Mouse (Mus musculus): ENCODE results near the gene Srp68.

Gene Srp68

GRCm38 (mm10) chr11:116253076-116253600 lies 20.9 kb downstream of the Srp68 start:
- in situ Hi-C loops (cut with MboI; ENCODE audit: unreplicated experiment in 2 of 2): loop anchor here in 1 of 2 experiments (5.0 kb wide), 1 partner anchor 34 kb away; no protein-coding TSS in a partner anchor

- in situ Hi-C loops (cut with MboI; ENCODE audit: unreplicated experiment in 2 of 2): loop anchor here in 1 of 2 experiments (5.0 kb wide), 1 partner anchor 36 kb away; no protein-coding TSS in a partner anchor
Measured at GRCm38 (mm10) chr11:116250898-116251297, 23.1 kb downstream of the Srp68 start.

GRCm38 (mm10) chr11:116247502-116248222 lies 26.4 kb downstream of the Srp68 start:
- in situ Hi-C loops (cut with MboI; ENCODE audit: unreplicated experiment in 2 of 2): no loop called here

GRCm38 (mm10) chr11:116245616-116246015 lies 28.4 kb downstream of the Srp68 start:
- in situ Hi-C loops (cut with MboI; ENCODE audit: unreplicated experiment in 2 of 2): no loop called here

- in situ Hi-C loops (cut with MboI; ENCODE audit: unreplicated experiment in 2 of 2): no loop called here
Measured at GRCm38 (mm10) chr11:116244580-116244979, 29.4 kb downstream of the Srp68 start.

DNA sequence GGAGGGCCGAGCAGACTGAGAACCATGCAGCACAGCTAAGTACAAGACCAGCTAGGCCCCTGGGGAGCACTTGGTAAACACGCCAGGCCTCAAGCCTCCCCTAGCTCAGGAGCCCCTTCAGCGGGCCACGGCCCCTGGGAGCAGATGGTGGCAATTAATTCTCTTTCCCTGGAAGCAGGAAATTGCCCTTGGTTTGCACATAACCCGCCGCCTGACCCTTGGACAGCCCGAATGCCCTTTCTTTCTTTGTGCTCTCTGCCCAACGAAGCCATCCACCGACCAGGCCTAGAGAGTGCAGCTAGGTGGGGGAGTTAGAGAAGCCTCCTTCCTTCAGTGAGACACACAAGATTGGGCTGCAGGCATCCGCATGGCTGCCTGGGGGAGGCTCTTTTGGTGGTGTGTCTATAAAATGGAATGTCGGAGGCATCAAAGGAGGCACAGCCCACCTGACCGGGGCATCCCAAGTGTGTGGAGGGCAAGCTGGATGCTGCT lies 32.2 kb downstream of the Srp68 start:
- in situ Hi-C loops (cut with MboI; ENCODE audit: unreplicated experiment in 2 of 2): no loop called here

GRCm38 (mm10) chr11:116239797-116240196 lies 34.2 kb downstream of the Srp68 start:
- in situ Hi-C loops (cut with MboI; ENCODE audit: unreplicated experiment in 2 of 2): no loop called here

DNA sequence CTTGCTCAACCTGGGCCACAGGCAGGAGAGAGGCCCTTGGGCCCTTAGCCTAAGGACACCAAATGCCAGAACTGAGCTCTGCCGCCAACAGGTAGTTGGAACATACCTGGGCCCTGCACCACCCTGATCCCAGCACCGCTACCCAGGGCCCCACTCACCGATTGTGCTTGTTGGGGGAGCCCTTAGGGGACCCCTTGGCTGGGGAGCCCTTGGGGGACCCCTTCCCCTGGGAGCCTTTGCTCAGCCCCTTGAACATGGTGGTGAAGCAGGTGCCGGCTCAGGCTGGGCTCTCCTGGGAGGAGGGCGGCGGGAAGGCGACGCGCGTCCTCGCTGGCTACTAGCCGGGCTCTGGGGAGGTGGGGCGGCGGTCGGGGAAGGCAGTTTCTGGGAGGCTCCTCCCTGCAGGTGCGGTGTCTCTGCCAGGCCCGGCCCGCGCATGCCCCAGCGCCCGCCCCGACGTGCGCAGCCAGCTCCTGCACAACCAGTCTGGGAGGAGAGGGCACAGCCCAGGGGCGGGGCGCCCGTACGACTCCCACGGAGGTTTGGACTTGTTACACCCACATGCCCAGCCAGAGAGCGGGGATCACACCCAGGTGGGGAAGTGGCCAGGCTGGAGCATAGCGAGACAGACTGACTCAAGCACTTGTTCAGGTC lies 36.1 kb downstream of the Srp68 start, which contains the start of gene Evpl:
Evpl (minus strand) TSS at position 336 of the 654 bp plus-strand sequence.
- in situ Hi-C loops (cut with MboI; ENCODE audit: unreplicated experiment in 2 of 2): no loop called here

- in situ Hi-C loops (cut with MboI; ENCODE audit: unreplicated experiment in 2 of 2): no loop called here
Measured at GRCm38 (mm10) chr11:116234901-116235300, 39.1 kb downstream of the Srp68 start.

- in situ Hi-C loops (cut with MboI; ENCODE audit: unreplicated experiment in 2 of 2): no loop called here
Measured at GRCm38 (mm10) chr11:116232427-116232826, 41.6 kb downstream of the Srp68 start.

DNA sequence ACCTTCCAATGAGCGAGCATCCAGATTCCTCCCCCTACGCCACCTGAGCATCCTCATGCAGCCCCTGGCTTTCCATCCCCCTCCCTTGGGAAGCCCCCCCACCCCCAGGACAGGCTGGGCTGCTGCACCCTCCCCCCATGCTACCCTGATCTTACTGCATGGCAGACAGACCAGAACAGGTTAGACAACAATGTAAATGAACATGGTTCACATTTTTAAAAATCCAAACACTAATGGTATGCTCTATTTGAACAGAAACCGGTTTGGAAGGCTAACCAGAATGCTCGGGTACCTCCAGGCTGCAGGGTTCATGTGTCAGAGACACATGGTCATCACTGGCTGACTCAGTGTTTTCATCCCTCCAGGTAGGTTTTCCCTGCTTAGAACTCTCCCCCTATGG lies 45.3 kb downstream of the Srp68 start:
- in situ Hi-C loops (cut with MboI; ENCODE audit: unreplicated experiment in 2 of 2): no loop called here

GRCm38 (mm10) chr11:116226414-116226813 lies 47.6 kb downstream of the Srp68 start:
- in situ Hi-C loops (cut with MboI; ENCODE audit: unreplicated experiment in 2 of 2): no loop called here

GRCm38 (mm10) chr11:116222740-116223059 lies 51.3 kb downstream of the Srp68 start:
- in situ Hi-C loops (cut with MboI; ENCODE audit: unreplicated experiment in 2 of 2): loop anchor here (5.0 kb wide), 4 partner anchors 75 to 235 kb away; no protein-coding TSS in a partner anchor

GRCm38 (mm10) chr11:116221931-116222739 lies 51.9 kb downstream of the Srp68 start:
- in situ Hi-C loops (cut with MboI; ENCODE audit: unreplicated experiment in 2 of 2): loop anchor here (5.0 kb wide), 4 partner anchors 75 to 235 kb away; no protein-coding TSS in a partner anchor

DNA sequence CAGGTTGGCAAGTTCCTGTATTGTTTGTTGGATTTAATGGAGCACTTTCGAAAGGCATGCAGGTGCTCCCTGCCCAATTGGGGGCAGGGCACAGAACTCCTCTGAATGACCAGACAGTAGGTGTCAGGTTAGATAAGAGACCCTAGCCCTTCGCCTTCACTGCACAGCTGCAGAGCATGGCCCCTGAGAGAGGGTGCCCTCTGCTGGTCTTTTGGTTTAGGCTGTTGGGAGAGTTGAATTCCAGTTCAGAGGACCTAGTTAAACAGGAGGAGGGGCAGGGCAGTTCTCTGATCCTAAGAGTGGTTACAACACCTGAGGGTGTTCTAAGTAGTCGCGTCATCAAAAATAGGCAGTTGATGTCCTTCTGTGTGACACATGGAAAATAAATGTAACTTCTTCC lies 54.1 kb downstream of the Srp68 start:
- in situ Hi-C loops (cut with MboI; ENCODE audit: unreplicated experiment in 2 of 2): loop anchor here (5.0 kb wide), 4 partner anchors 73 to 237 kb away; no protein-coding TSS in a partner anchor

DNA sequence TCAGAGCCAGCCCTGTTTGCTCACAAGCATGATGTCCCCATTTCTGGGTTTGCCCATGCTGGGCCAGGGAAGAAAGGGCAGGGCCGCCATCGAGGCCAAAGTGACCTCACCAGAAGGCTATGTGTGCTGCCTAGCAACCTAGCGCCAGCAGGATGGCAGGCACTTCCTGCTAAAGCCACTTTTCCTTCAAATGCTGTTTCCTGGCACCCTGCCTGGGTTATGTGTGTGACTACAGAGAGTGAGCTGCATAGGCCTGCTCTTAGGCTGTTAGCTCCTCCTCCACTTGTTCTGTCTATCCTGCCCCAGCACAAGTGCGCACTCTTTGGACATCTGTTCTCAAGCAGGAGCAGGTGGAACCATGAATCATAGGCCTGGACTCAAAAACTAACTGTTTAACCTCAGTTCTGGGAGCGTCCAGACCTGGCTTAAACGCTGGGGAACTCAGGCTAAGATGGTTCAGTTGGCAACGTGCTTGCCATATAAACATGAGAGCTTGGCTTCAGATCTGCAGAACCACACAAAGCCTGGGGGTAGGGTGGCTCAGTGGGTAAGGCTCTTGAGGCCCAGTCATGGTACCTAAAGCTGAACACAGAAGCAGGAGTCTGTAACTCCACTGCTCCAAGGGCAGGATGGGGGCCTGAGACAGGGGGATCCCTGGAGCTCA lies 55.1 kb downstream of the Srp68 start:
- in situ Hi-C loops (cut with MboI; ENCODE audit: unreplicated experiment in 2 of 2): no loop called here

GRCm38 (mm10) chr11:116218263-116218662 lies 55.8 kb downstream of the Srp68 start:
- in situ Hi-C loops (cut with MboI; ENCODE audit: unreplicated experiment in 2 of 2): no loop called here

GRCm38 (mm10) chr11:116216549-116216948 lies 57.5 kb downstream of the Srp68 start:
- in situ Hi-C loops (cut with MboI; ENCODE audit: unreplicated experiment in 2 of 2): no loop called here

- in situ Hi-C loops (cut with MboI; ENCODE audit: unreplicated experiment in 2 of 2): no loop called here
Measured at GRCm38 (mm10) chr11:116215991-116216390, 58.0 kb downstream of the Srp68 start.

DNA sequence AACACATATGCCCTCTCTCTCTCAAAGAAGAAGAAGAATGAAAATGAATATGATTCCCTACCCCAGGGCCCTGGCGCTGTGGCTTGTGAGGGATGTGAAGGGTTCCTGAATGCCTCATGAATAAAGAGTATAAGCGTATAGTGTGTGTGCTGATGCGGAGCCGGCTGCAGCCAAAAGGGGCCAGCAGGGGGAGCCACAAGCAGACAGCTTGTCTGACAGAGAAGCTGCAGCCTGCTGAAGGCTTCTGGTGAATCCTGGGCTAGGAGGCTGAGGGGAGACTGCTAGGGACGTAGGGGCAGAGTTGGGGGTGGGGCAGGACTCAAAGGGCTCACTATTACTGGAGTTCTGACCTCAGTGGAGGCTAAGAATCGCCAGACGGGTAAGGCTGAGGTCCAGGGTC lies 58.8 kb downstream of the Srp68 start:
- in situ Hi-C loops (cut with MboI; ENCODE audit: unreplicated experiment in 2 of 2): no loop called here

All from v-Abl transformed pro-B cells (cell line).